Mouse (Mus musculus) WW6 (cell line): ENCODE results near the gene Ppan.

Experiments
- DNase-seq: peaks from one replicate; pipeline ENCODE4 v3.0.0-alpha.2; 2013; ENCODE audit warnings: low read depth, low spot score

Ppan gene

GRCm38 (mm10) chr9:20923258-20923657 lies 35.3 kb downstream of the Ppan start:
- DNase-seq, result no peak
